In the genomic region with DNA sequence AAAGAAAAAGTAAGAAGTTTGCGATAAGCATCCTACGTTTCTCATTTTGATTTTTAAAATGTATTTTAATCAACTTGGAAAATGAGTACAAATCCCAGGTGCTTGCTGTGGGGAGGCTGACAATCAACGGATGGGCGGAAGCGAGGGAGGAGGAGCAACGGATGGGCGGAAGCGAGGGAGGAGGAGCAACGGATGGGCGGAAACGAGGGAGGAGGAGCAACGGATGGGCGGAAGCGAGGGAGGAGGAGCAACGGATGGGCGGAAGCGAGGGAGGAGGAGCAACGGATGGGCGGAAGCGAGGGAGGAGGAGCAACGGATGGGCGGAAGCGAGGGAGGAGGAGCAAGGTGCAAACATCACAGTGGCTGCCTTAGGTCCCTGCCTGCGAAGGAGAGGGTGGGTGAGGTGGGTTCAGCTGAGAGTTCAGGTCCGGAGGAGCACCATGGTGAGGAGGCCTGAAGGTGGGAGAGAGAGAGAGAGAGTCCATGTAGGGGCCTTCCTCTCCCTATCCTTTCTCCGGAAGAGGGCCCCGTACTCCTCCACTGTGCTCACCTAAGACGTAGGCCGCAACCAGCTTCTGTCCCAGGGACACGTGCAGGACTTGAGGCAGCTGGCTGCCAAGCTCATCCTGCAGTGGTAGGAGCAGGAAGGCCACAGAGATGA, we compare ENCODE assay signal across 8 mouse cellular contexts. TPM values are rescaled to one million over a fixed set of nuclear protein-coding genes. Genes with fewer than 3 reads are reported as not detected.
DNase-seq lines count a peak whose midpoint lies in the region; ATAC-seq lines count a peak whose summit lies in the region.

No protein-coding gene starts in this region.

- ATAC-seq in kidney, embryonic 14.5 days (ENCODE audit: low FRiP score, low TSS enrichment), result no peak
- no peak for ATAC-seq in limb, embryonic 12.5 days (ENCODE audit: insufficient number of reproducible peaks, insufficient read depth, low FRiP score, low TSS enrichment, low read depth)

- H3K27me3 ChIP-seq in kidney, embryonic 14.5 days (ENCODE audit: control insufficient read depth, insufficient read depth, low read length), result no peaks in the 10 kb centered on the region
- H3K27me3 ChIP-seq in limb, embryonic 12.5 days, result no peaks in the 10 kb centered on the region

- no peak overlapping the region for H3K27ac ChIP-seq in kidney, embryonic 14.5 days (ENCODE audit: low read depth, low read length)
- H3K27ac ChIP-seq in brown adipose tissue, adult 24 weeks (replicated peaks; ENCODE audit: low read depth, low read length), result peak overlapping the region; percentile 51
- H3K27ac ChIP-seq in limb, embryonic 12.5 days, result no peak overlapping the region

- H3K9ac ChIP-seq in kidney, embryonic 14.5 days (ENCODE audit: low read depth, low read length), result 0 out of 2 replicates have a peak overlapping the region, but pooled peaks have one; percentile 34
- no peak overlapping the region for H3K9ac ChIP-seq in limb, embryonic 12.5 days (replicated peaks)

- no peak for DNase-seq in kidney, adult 8-10 months
- DNase-seq in natural killer cell, adult 2 months (ENCODE audit: low spot score in 2 of 2), result peak; percentile 62 to 68
- DNase-seq in layer of hippocampus, postnatal 10 days (ENCODE audit: low spot score in 2 of 2), result no peak
- DNase-seq in adrenal gland, adult 18-20 months (ENCODE audit: low spot score in 2 of 2), result no peak
- DNase-seq in cerebellum, adult 11 months, result no peak

- H3K4me3 ChIP-seq in kidney, embryonic 14.5 days (ENCODE audit: low read length), result peak overlapping the region; percentile 16; the same call in 1 of the 2 replicates
- H3K4me3 ChIP-seq in brown adipose tissue, adult 24 weeks (ENCODE audit: insufficient read depth, low read depth, low read length), result no peak overlapping the region; the same call in 1 of the 2 replicates
- H3K4me3 ChIP-seq in limb, embryonic 12.5 days (replicated peaks), result 0 out of 2 replicates have a peak overlapping the region, but pooled peaks have one; percentile 1

- H3K4me1 ChIP-seq in kidney, embryonic 14.5 days (ENCODE audit: control insufficient read depth, insufficient read depth, low read length), result peaks cover 11% of the 10 kb centered on the region
- peaks cover 4% of the 10 kb centered on the region for H3K4me1 ChIP-seq in brown adipose tissue, adult 24 weeks (ENCODE audit: control insufficient read depth, insufficient read depth, insufficient read length, low read length)
- H3K4me1 ChIP-seq in limb, embryonic 12.5 days (replicated peaks), result peaks cover 15% of the 10 kb centered on the region

- 43% methylated on average over 26 of the region's 30 CpGs for WGBS in kidney, embryonic 14.5 days
- 28% methylated on average over 26 of the region's 30 CpGs for WGBS in limb, embryonic 12.5 days

- peaks cover 6% of the 10 kb centered on the region; the same call in 1 of the 2 replicates for H3K36me3 ChIP-seq in kidney, embryonic 14.5 days (ENCODE audit: control insufficient read depth, insufficient read depth, low read length)
- peaks cover 17% of the 10 kb centered on the region for H3K36me3 ChIP-seq in limb, embryonic 12.5 days

- no peaks in the 10 kb centered on the region for H3K9me3 ChIP-seq in kidney, embryonic 14.5 days (ENCODE audit: control insufficient read depth, low read length)
- H3K9me3 ChIP-seq in limb, embryonic 12.5 days, result no peaks in the 10 kb centered on the region

- peak overlapping the region; percentile 3; the same call in 1 of the 2 replicates for H3K4me2 ChIP-seq in kidney, embryonic 14.5 days (replicated peaks; ENCODE audit: low read depth, low read length)
- H3K4me2 ChIP-seq in limb, embryonic 12.5 days, result peak overlapping the region; percentile 21; the same call in 1 of the 2 replicates

RNA-seq across cellular contexts. Expression of a gene that starts 4.1 kb away (rescaled TPM):
- 25.4 and 27.6 TPM in 2 replicates for polyA plus RNA-seq in kidney, embryonic 14.5 days (2014; fragmentation: Nextera tagmentation; extraction: Ambion mirVana)
- 31.1 and 45.9 TPM in 2 replicates for polyA plus RNA-seq in brown adipose tissue, adult 24 weeks (2012; ENCODE audit: insufficient read depth, insufficient read length, missing spikeins)
- 21.1 and 28.5 TPM in 2 replicates for polyA plus RNA-seq in limb, embryonic 12.5 days (2016; fragmentation: Nextera tagmentation; extraction: Ambion mirVana)
- 10 to 100 TPM; 46.1 to 51.8 TPM for total RNA-seq in layer of hippocampus, postnatal 10 days (2021)
- total RNA-seq in adrenal gland, adult 18-20 months (2021), result 10 to 100 TPM; 41.3 to 43.6 TPM

RNA-seq across cellular contexts. Expression of a gene that starts 16.9 kb away (rescaled TPM):
- 96.0 and 97.6 TPM in 2 replicates for polyA plus RNA-seq in kidney, embryonic 14.5 days (2014; fragmentation: Nextera tagmentation; extraction: Ambion mirVana)
- polyA plus RNA-seq in brown adipose tissue, adult 24 weeks (2012; ENCODE audit: insufficient read depth, insufficient read length, missing spikeins), result 66.8 and 89.9 TPM in 2 replicates
- polyA plus RNA-seq in limb, embryonic 12.5 days (2016; fragmentation: Nextera tagmentation; extraction: Ambion mirVana), result 128 and 135 TPM in 2 replicates
- 10 to 100 TPM; 10.7 to 12.0 TPM for total RNA-seq in layer of hippocampus, postnatal 10 days (2021)
- 100 to 1,000 TPM; 667 to 880 TPM for total RNA-seq in adrenal gland, adult 18-20 months (2021)

RNA-seq across cellular contexts. Expression of a gene that starts 27.1 kb away (rescaled TPM):
- polyA plus RNA-seq in kidney, embryonic 14.5 days (2014; fragmentation: Nextera tagmentation; extraction: Ambion mirVana), result 0.43 and 1.0 TPM in 2 replicates
- polyA plus RNA-seq in brown adipose tissue, adult 24 weeks (2012; ENCODE audit: insufficient read depth, insufficient read length, missing spikeins), result 4.6 and 6.1 TPM in 2 replicates
- polyA plus RNA-seq in limb, embryonic 12.5 days (2016; fragmentation: Nextera tagmentation; extraction: Ambion mirVana), result 0.60 and 0.68 TPM in 2 replicates
- total RNA-seq in layer of hippocampus, postnatal 10 days (2021), result 10 to 100 TPM; 22.4 to 23.0 TPM
- 1 to 10 TPM; 1.8 to 2.7 TPM for total RNA-seq in adrenal gland, adult 18-20 months (2021)

RNA-seq across cellular contexts. Expression of a gene that starts 32.1 kb away (rescaled TPM):
- polyA plus RNA-seq in kidney, embryonic 14.5 days (2014; fragmentation: Nextera tagmentation; extraction: Ambion mirVana), result not detected in 2 replicates
- polyA plus RNA-seq in brown adipose tissue, adult 24 weeks (2012; ENCODE audit: insufficient read depth, insufficient read length, missing spikeins), result not detected in 2 replicates
- polyA plus RNA-seq in limb, embryonic 12.5 days (2016; fragmentation: Nextera tagmentation; extraction: Ambion mirVana), result 0.20 and 0.31 TPM in 2 replicates
- total RNA-seq in layer of hippocampus, postnatal 10 days (2021), result under 1 TPM; 0.27 to 0.36 TPM
- total RNA-seq in adrenal gland, adult 18-20 months (2021), result 1 to 10 TPM in 1 of 2 experiments, under 1 TPM in 1; 0.93 to 1.3 TPM

RNA-seq across cellular contexts. Expression of a gene that starts 32.2 kb away (rescaled TPM):
- polyA plus RNA-seq in kidney, embryonic 14.5 days (2014; fragmentation: Nextera tagmentation; extraction: Ambion mirVana), result 37.6 and 43.2 TPM in 2 replicates
- 11.5 and 13.6 TPM in 2 replicates for polyA plus RNA-seq in brown adipose tissue, adult 24 weeks (2012; ENCODE audit: insufficient read depth, insufficient read length, missing spikeins)
- polyA plus RNA-seq in limb, embryonic 12.5 days (2016; fragmentation: Nextera tagmentation; extraction: Ambion mirVana), result 36.0 and 37.6 TPM in 2 replicates
- total RNA-seq in layer of hippocampus, postnatal 10 days (2021), result 10 to 100 TPM; 13.2 to 20.1 TPM
- total RNA-seq in adrenal gland, adult 18-20 months (2021), result 10 to 100 TPM; 30.3 to 32.7 TPM

Comparison
In these comparisons a context has a peak if more than half of its experiments do, and no peak if none do; other contexts are left out.
1. DNase-seq: peak in natural killer cell, adult 2 months (2 of 2); none in kidney, adult 8-10 months (0 of 2), layer of hippocampus, postnatal 10 days (0 of 2), adrenal gland, adult 18-20 months (0 of 2) and cerebellum, adult 11 months (single experiment).